29 mouse cellular contexts compared by ENCODE assay signal in the genomic region with DNA sequence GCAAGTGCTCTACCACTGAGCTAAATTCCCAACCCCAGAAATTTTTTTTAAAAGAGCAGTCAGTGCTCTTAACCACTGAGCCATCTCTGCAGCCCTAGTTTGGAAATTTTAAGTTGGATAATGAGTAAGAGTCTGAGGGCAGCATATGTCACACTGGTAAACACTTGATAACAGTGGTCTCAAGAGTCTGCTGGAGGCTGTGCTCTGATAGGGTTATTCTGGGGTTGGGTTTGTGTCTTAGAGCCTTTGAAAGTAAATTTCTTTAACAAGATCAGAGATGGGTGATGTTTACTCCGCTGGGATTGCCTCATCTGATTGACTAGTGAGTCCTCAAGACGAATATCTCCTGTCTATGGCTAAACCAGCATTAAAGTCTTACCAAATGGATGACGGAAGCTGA. TPM values are rescaled to one million over a fixed set of nuclear protein-coding genes. Genes with fewer than 3 reads are reported as not detected.
DNase-seq lines count a peak whose midpoint lies in the region; ATAC-seq and TF ChIP-seq lines count a peak whose summit lies in the region.
"Had no signal": no experiment of that assay in that cellular context is flagged by ENCODE, and none has a peak within 500 bp of the region (broad histone marks: within the 10 kb centered on the region; RNA-seq: fewer than 3 reads in every experiment).

No protein-coding gene starts in this region.

- H3K9me3 ChIP-seq in liver, embryonic 14.5 days (ENCODE audit: control insufficient read depth, low read length): no peaks in the 10 kb centered on the region
- H3K9me3 ChIP-seq: embryonic facial prominence, embryonic 12.5 days had no signal

- peak; percentile 78 for TF ChIP-seq EP300 in liver, embryonic 14.5 days (IDR thresholded peaks at IDR 0.05; ENCODE audit: low read depth)

- peaks cover under 1% of the 10 kb centered on the region; the same call in 1 of the 2 replicates for H3K36me3 ChIP-seq in liver, embryonic 14.5 days (replicated peaks; ENCODE audit: control insufficient read depth, insufficient read depth, low read depth)
- H3K36me3 ChIP-seq: embryonic facial prominence, embryonic 12.5 days had no signal

- ATAC-seq in erythroid progenitor cell, adult 5-6 weeks (replicated peaks; ENCODE audit: low FRiP score, poor library complexity, severe bottlenecking): peak; percentile 31
- ATAC-seq in liver, embryonic 14.5 days (ENCODE audit: insufficient read depth): peak; percentile 21; the same call in 1 of the 2 replicates
- ATAC-seq in megakaryocyte-erythroid progenitor cell, adult 5-6 weeks (replicated peaks; ENCODE audit: low FRiP score, low TSS enrichment, poor library complexity, severe bottlenecking): peak; percentile 58
- ATAC-seq: forebrain, embryonic 14.5 days; intestine, postnatal 0 days; midbrain, embryonic 16.5 days had no signal

- peaks cover 36 to 43% of the 10 kb centered on the region in 2 experiments for H3K4me1 ChIP-seq in liver, embryonic 14.5 days (replicated peaks; ENCODE audit: control insufficient read depth in 2 of 2, insufficient read depth in 2 of 2, low read length in 1 of 2)

- no peak for TF ChIP-seq CTCF in liver, embryonic 14.5 days (IDR thresholded peaks at IDR 0.05; ENCODE audit: low read depth)
- no peak for TF ChIP-seq CTCF in layer of hippocampus, adult 2 months (conservative IDR thresholded peaks at IDR 0.05)

- peak overlapping the region; percentile 90 for H3K9ac ChIP-seq in liver, embryonic 14.5 days (replicated peaks)
- H3K9ac ChIP-seq: embryonic facial prominence, embryonic 12.5 days; hindbrain, embryonic 14.5 days; lung, embryonic 14.5 days had no signal

- peak overlapping the region; percentile 5 to 69; a peak in 2 of 4 replicates for H3K4me3 ChIP-seq in liver, embryonic 14.5 days (ENCODE audit: insufficient read depth in 1 of 2, low read depth in 2 of 2, low read length in 2 of 2)
- no peak overlapping the region for H3K4me3 ChIP-seq in layer of hippocampus, adult 2 months
- H3K4me3 ChIP-seq: embryonic facial prominence, embryonic 12.5 days; left cerebral cortex, adult 2 months had no signal

- peak overlapping the region; percentile 75 for H3K4me2 ChIP-seq in liver, embryonic 14.5 days (ENCODE audit: low read depth)
- H3K4me2 ChIP-seq: embryonic facial prominence, embryonic 12.5 days; heart, embryonic 11.5 days; hindbrain, embryonic 14.5 days; lung, embryonic 14.5 days; midbrain, embryonic 11.5 days had no signal

- intact Hi-C loops in left cerebral cortex, postnatal 4 days (cut with DNase I): no loop called here

- DNase-seq in spleen, postnatal 10 days (ENCODE audit: low spot score in 2 of 2): peak; percentile 17 to 41
- no peak for DNase-seq in spleen, postnatal 14 days (ENCODE audit: low spot score in 2 of 2)
- peak; percentile 51 to 54 (median 51) for DNase-seq in liver, embryonic 14.5 days (ENCODE audit: low read depth in 3 of 3, low spot score in 3 of 3)
- DNase-seq in left cerebral cortex, postnatal 4 days: no peak
- no peak for DNase-seq in frontal cortex, postnatal 25 days (ENCODE audit: low spot score in 2 of 2)
- DNase-seq in layer of hippocampus, adult 2 months (ENCODE audit: low spot score in 2 of 2): no peak
- DNase-seq: cerebellum, adult 18-20 months; cerebellum, postnatal 36 days; embryo, embryonic 11 days; gastrocnemius, postnatal 25 days; heart, adult 11 months; heart, postnatal 4 days; kidney, adult 9 months; kidney, postnatal 10 days; lung, embryonic 14.5 days; lung, postnatal 14 days; right cerebral cortex, postnatal 25 days; thymus, adult 2 months; thymus, postnatal 36 days had no signal

- peak overlapping the region; percentile 81 for H3K27ac ChIP-seq in liver, embryonic 14.5 days
- no peak overlapping the region for H3K27ac ChIP-seq in layer of hippocampus, adult 2 months
- H3K27ac ChIP-seq: embryonic facial prominence, embryonic 12.5 days; hindbrain, embryonic 14.5 days; left cerebral cortex, adult 2 months had no signal

- 49% methylated on average over 3 of the region's 3 CpGs for WGBS in liver, embryonic 14.5 days (ENCODE audit: insufficient replicate concordance)

- H3K27me3 ChIP-seq in liver, embryonic 14.5 days (ENCODE audit: control insufficient read depth, insufficient read depth, low read length): no peaks in the 10 kb centered on the region
- H3K27me3 ChIP-seq: embryonic facial prominence, embryonic 12.5 days had no signal

RNA-seq across cellular contexts. Expression of gene Pum1, which starts 2.0 kb away (rescaled TPM):
- total RNA-seq in erythroid progenitor cell, adult 5-6 weeks (2015; ENCODE audit: low replicate concordance): 64.9 and 85.9 TPM in 2 replicates
- total RNA-seq in erythroid progenitor cell, adult 5-6 weeks (2017; ENCODE audit: low replicate concordance): 68.4 and 88.1 TPM in 2 replicates
- 15.2 and 17.9 TPM in 2 replicates for polyA plus RNA-seq in liver, embryonic 14.5 days (2012; rRNA removed)
- 23.1 and 26.8 TPM in 2 replicates for polyA plus RNA-seq in liver, embryonic 14.5 days (2014; fragmentation: Nextera tagmentation; extraction: Ambion mirVana)
- 60.3 and 62.4 TPM in 2 replicates for total RNA-seq in megakaryocyte-erythroid progenitor cell, adult 5-6 weeks (2014; fragmentation: Nextera tagmentation)
- 35.9 and 41.2 TPM in 2 replicates for total RNA-seq in megakaryocyte-erythroid progenitor cell, adult 5-6 weeks (2017)
- 100 to 1,000 TPM; 137 to 139 TPM for total RNA-seq in left cerebral cortex, postnatal 4 days (2021)
- 100 to 1,000 TPM; 122 to 125 TPM for total RNA-seq in layer of hippocampus, adult 2 months (2021)

Comparison
In these comparisons a context has a peak if more than half of its experiments do, and no peak if none do; other contexts are left out.
1. DNase-seq: peak in spleen, postnatal 10 days (2 of 2) and liver, embryonic 14.5 days (3 of 3); none in spleen, postnatal 14 days (0 of 2), left cerebral cortex, postnatal 4 days (single experiment), frontal cortex, postnatal 25 days (0 of 2) and layer of hippocampus, adult 2 months (0 of 2).
2. Peak in every context shown above with its lines, with median percentiles within 50 percentile points of each other: ATAC-seq.